Mouse (Mus musculus): Measurements from ENCODE around the gene Prrt2.

- TF ChIP-seq HCFC1 (IDR thresholded peaks at IDR 0.05; ENCODE audit: borderline replicate concordance, insufficient read depth, low read length) (no peak), MAFK (IDR thresholded peaks at IDR 0.05; ENCODE audit: insufficient read depth, low read depth, low read length) (no peak)
Observed at GRCm38 (mm10) chr7:127020491-127020890, 520 bp downstream of the Prrt2 start.

Data from ES-E14 (cell line).